Mouse (Mus musculus): ENCODE data around the gene Bnipl. TPM values are rescaled to one million over a fixed set of nuclear protein-coding genes. Genes with fewer than 3 reads are reported as not detected.

Bnipl gene
- total and polyA plus RNA-seq, 2 experiments from 2014 or later, result not detected

- ATAC-seq, result no peak
- no peak for TF ChIP-seq CTCF (IDR thresholded peaks at IDR 0.05; ENCODE audit: low read depth)
- Histone ChIP-seq H3K4me2 (ENCODE audit: low read depth, low read length) (no peak overlapping the region), H3K9me3 (ENCODE audit: low read length) (no peaks in the 10 kb centered on the region), H3K4me1 (ENCODE audit: insufficient read depth, low read length) (no peaks in the 10 kb centered on the region), H3K4me3 (ENCODE audit: low read length) (no peak overlapping the region), H3K36me3 (ENCODE audit: insufficient read depth, low read length) (no peaks in the 10 kb centered on the region), H3K27ac (no peak overlapping the region), H3K27me3 (ENCODE audit: insufficient read depth, low read length) (no peaks in the 10 kb centered on the region), H3K9ac (replicated peaks; ENCODE audit: low read length) (no peak overlapping the region)
- 84% methylated on average over 2 of the region's 2 CpGs for WGBS
- no peak for DNase-seq (ENCODE audit: low spot score)
Observed at GRCm38 (mm10) chr3:95243086-95243485, 7.9 kb downstream of the Bnipl start.

GRCm38 (mm10) chr3:95241498-95241897 is 9.5 kb downstream of the Bnipl start, which contains the start of gene Gm128:
Gene Gm128 (minus strand): TSS chr3:95241598.
- no peak within 1 kb of the TSS for H3K4me3 ChIP-seq (ENCODE audit: low read length)
- H3K27ac ChIP-seq, result no peak within 1 kb of the TSS
- no peak for TF ChIP-seq CTCF (IDR thresholded peaks at IDR 0.05; ENCODE audit: low read depth)
- peaks cover 7% of the 10 kb centered on the region; the same call in 1 of the 2 replicates for H3K36me3 ChIP-seq (ENCODE audit: insufficient read depth, low read length)
- DNase-seq (ENCODE audit: low spot score) (no peak), ATAC-seq (no peak)
- H3K27me3 ChIP-seq (ENCODE audit: insufficient read depth, low read length), result no peaks in the 10 kb centered on the region
- H3K9ac ChIP-seq (replicated peaks; ENCODE audit: low read length), result no peak within 1 kb of the TSS
- H3K9me3 ChIP-seq (ENCODE audit: low read length), result no peaks in the 10 kb centered on the region
- H3K4me1 ChIP-seq (ENCODE audit: insufficient read depth, low read length), result no peaks in the 10 kb centered on the region
- H3K4me2 ChIP-seq (ENCODE audit: low read depth, low read length), result no peak within 1 kb of the TSS
- 74% methylated on average over 7 of the region's 7 CpGs for WGBS

GRCm38 (mm10) chr3:95240900-95241299 is 10.1 kb downstream of the Bnipl start:
- H3K9ac ChIP-seq (replicated peaks; ENCODE audit: low read length), result no peak overlapping the region
- no peaks in the 10 kb centered on the region for H3K27me3 ChIP-seq (ENCODE audit: insufficient read depth, low read length)
- DNase-seq (ENCODE audit: low spot score) (no peak), ATAC-seq (peak; percentile 27; the same call in 1 of the 2 replicates)
- H3K4me3 ChIP-seq (ENCODE audit: low read length), result no peak overlapping the region
- no peak overlapping the region for H3K4me2 ChIP-seq (ENCODE audit: low read depth, low read length)
- H3K36me3 ChIP-seq (ENCODE audit: insufficient read depth, low read length), result peaks cover 12% of the 10 kb centered on the region; the same call in 1 of the 2 replicates
- no peaks in the 10 kb centered on the region for H3K4me1 ChIP-seq (ENCODE audit: insufficient read depth, low read length)
- WGBS, result 50% methylated on average over 17 of the region's 17 CpGs
- TF ChIP-seq CTCF (IDR thresholded peaks at IDR 0.05; ENCODE audit: low read depth), result no peak
- no peak overlapping the region for H3K27ac ChIP-seq
- no peaks in the 10 kb centered on the region for H3K9me3 ChIP-seq (ENCODE audit: low read length)

GRCm38 (mm10) chr3:95239971-95240370 is 11.0 kb downstream of the Bnipl start:
- no peak for ATAC-seq
- TF ChIP-seq CTCF (IDR thresholded peaks at IDR 0.05; ENCODE audit: low read depth), result no peak
- WGBS, result 89% methylated on average over 12 of the region's 12 CpGs
- H3K27ac ChIP-seq, result no peak overlapping the region
- no peak overlapping the region for H3K4me3 ChIP-seq (ENCODE audit: low read length)
- H3K4me1 ChIP-seq (ENCODE audit: insufficient read depth, low read length), result no peaks in the 10 kb centered on the region
- DNase-seq (ENCODE audit: low spot score), result no peak
- no peak overlapping the region for H3K4me2 ChIP-seq (ENCODE audit: low read depth, low read length)
- H3K36me3 ChIP-seq (ENCODE audit: insufficient read depth, low read length), result peaks cover 22% of the 10 kb centered on the region; the same call in 1 of the 2 replicates
- H3K27me3 ChIP-seq (ENCODE audit: insufficient read depth, low read length), result no peaks in the 10 kb centered on the region
- no peak overlapping the region for H3K9ac ChIP-seq (replicated peaks; ENCODE audit: low read length)
- H3K9me3 ChIP-seq (ENCODE audit: low read length), result no peaks in the 10 kb centered on the region

- ATAC-seq, result no peak
- WGBS, result 84% methylated on average over 6 of the region's 6 CpGs
Observed at GRCm38 (mm10) chr3:95239022-95239421, 12.0 kb downstream of the Bnipl start.

GRCm38 (mm10) chr3:95237541-95238099 is 13.4 kb downstream of the Bnipl start:
- no peak for TF ChIP-seq CTCF (IDR thresholded peaks at IDR 0.05; ENCODE audit: low read depth)
- no peaks in the 10 kb centered on the region for H3K4me1 ChIP-seq (ENCODE audit: insufficient read depth, low read length)
- H3K4me3 ChIP-seq (ENCODE audit: low read length), result no peak overlapping the region
- H3K9ac ChIP-seq (replicated peaks; ENCODE audit: low read length), result no peak overlapping the region
- DNase-seq (ENCODE audit: low spot score), result no peak
- WGBS, result 89% methylated on average over 8 of the region's 8 CpGs
- peaks cover 44% of the 10 kb centered on the region for H3K36me3 ChIP-seq (ENCODE audit: insufficient read depth, low read length)
- no peaks in the 10 kb centered on the region for H3K9me3 ChIP-seq (ENCODE audit: low read length)
- no peak for ATAC-seq
- no peaks in the 10 kb centered on the region for H3K27me3 ChIP-seq (ENCODE audit: insufficient read depth, low read length)
- H3K27ac ChIP-seq, result no peak overlapping the region
- no peak overlapping the region for H3K4me2 ChIP-seq (ENCODE audit: low read depth, low read length)

More at GRCm38 (mm10) chr3:95239022-95239421, 12.0 kb downstream of the Bnipl start:
- no peak for DNase-seq (ENCODE audit: low spot score)
- peaks cover 31% of the 10 kb centered on the region for H3K36me3 ChIP-seq (ENCODE audit: insufficient read depth, low read length)
- no peak for TF ChIP-seq CTCF (IDR thresholded peaks at IDR 0.05; ENCODE audit: low read depth)
- H3K27me3 ChIP-seq (ENCODE audit: insufficient read depth, low read length), result no peaks in the 10 kb centered on the region
- no peak overlapping the region for H3K27ac ChIP-seq
- no peak overlapping the region for H3K4me2 ChIP-seq (ENCODE audit: low read depth, low read length)
- no peak overlapping the region for H3K9ac ChIP-seq (replicated peaks; ENCODE audit: low read length)
- H3K9me3 ChIP-seq (ENCODE audit: low read length), result no peaks in the 10 kb centered on the region
- H3K4me1 ChIP-seq (ENCODE audit: insufficient read depth, low read length), result no peaks in the 10 kb centered on the region
- no peak overlapping the region for H3K4me3 ChIP-seq (ENCODE audit: low read length)

Data from hindbrain, postnatal 0 days (tissue).